Mouse (Mus musculus) gastrocnemius, adult 2 months (tissue): ENCODE results near the gene Lemd1. TPM values are rescaled to one million over a fixed set of nuclear protein-coding genes. Genes with fewer than 3 reads are reported as not detected.
A peak's percentile ranks its signal among the peaks of the same experiment; 100 is the strongest.
"Not testable (repeated sequence)": the region's sequence is repeated elsewhere in the genome, so short reads cannot be mapped to it uniquely, and the experiment has no call there.

Source experiments
- DNase-seq: peaks from one replicate; pipeline ENCODE4 v3.0.0; 2022
- H3K27ac ChIP-seq: fragments of 200-600 bp; 2 replicates; pipeline ENCODE4 v1.8.1; 2022; ENCODE audit warnings: mild to moderate bottlenecking
- H3K4me3 ChIP-seq: fragments of 200-600 bp; 2 replicates; pipeline ENCODE4 v1.8.1; 2022; ENCODE audit warnings: mild to moderate bottlenecking, moderate library complexity
- CTCF ChIP-seq: fragments of 200-600 bp; IDR thresholded peaks from 2 replicates; pipeline ENCODE4 v1.8.1; 2022; ENCODE audit warnings: antibody characterized with exemption, mild to moderate bottlenecking, moderate library complexity
- intact Hi-C: fragments of 180-260 bp; cut with DNase I; formaldehyde crosslinking; loops from one replicate; pipeline ENCODE4 v1.15.1; 2025
- total RNA-seq, 2 experiments: library from RNA; stranded (reverse); gene quantifications; 2 replicates each; pipeline ENCODE4 v1.2.3; 2021

Lemd1 gene
- total RNA-seq, 2 experiments from 2014 or later, result not detected

DNA sequence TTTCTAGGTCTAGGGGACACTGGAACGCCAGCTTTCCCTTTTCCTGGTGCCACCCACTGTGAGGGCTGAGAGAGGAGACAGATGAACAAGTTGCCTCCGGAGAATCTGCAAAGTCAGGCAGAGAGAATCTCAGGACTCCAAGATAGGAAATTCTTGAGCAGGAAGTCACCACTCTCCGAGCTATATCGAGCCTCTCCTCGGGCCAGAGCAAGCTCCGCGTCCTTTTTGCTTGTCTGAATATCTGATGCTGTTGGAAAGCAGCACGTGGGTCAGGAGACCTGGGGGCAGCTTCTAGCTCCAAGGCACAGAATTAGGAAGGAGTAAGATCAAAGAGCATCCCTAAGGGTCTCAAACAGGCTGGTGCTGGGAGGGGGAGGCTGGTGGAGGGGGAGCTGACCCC, 37.5 kb upstream of the Lemd1 start:
- no peak overlapping the region for H3K4me3 ChIP-seq
- TF ChIP-seq CTCF, result no peak
- no peak for DNase-seq
- H3K27ac ChIP-seq, result peak overlapping the region; percentile 63
- intact Hi-C loops, result loop anchor here (1.0 kb wide), 1 partner anchor 28 kb away; no protein-coding TSS in a partner anchor

DNA sequence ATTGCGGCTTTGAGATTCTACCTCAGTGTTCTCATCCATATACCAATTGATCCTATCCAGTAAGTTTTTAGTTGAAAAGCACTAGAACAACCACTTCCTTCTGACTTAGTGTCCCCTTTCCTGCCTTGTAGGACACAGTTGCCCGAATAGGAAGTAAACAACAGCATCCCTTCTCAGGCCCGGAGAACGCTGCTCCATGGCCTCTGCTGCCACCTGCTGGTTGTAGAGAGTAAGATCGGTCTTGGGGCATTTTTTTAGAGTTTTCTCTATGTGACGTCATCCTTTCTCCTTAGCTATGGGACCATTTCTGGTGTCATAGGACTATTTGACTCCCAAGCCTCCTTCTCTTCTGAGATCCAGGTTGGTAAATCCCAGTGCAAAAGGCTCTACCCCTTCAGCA, 35.5 kb upstream of the Lemd1 start:
- Histone ChIP-seq H3K4me3 (no peak overlapping the region), H3K27ac (no peak overlapping the region; the same call in 1 of the 2 replicates)
- DNase-seq, result peak; percentile 82
- peak; percentile 98 for TF ChIP-seq CTCF
- intact Hi-C loops, result loop anchor here (1.0 to 5.0 kb wide), 4 partner anchors 34 to 199 kb away; no protein-coding TSS in a partner anchor

DNA sequence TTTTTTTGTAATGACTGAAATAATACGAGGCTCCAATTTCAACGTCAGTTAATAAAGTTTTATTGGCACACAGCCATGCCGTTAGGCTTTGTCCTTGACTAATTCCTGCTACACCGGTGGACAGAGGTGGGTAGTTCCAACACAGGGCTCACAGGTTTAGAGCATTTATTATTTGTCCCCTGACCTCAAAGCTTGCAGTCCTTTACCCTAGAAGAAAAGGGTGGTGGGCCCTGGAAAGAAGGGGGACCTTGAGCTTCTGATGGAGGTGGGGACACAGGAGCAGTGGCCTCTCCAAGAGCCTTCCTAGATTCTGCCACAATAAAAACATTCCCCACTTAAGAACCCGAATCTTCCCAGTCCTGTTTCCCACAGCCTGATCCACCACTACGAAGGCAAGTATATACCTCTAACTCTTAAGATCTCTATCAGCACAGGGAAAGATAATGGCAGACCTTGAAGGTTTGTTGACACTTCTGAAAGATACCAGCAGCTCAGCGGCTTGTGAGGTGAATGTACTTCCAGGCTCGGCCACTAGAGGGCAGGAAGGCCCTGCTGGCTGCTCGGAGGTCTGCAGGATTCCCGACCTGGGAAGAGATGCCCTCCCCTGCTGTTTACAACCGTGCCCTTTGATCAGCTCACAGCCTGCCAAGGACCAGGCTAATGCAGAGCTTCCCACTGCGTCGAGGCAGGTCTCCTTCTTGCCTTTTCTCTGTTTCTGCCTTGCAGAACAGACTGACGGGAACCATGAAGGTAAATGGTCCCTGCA, 34.0 kb upstream of the Lemd1 start:
- Histone ChIP-seq H3K4me3 (no peak overlapping the region), H3K27ac (peak overlapping the region; percentile 20; the same call in 1 of the 2 replicates)
- DNase-seq, result peak; percentile 90
- peak; percentile 99; the same call in 1 of the 2 replicates for TF ChIP-seq CTCF
- intact Hi-C loops, result loop anchor here (1.0 to 5.0 kb wide), 4 partner anchors 54 to 198 kb away; no protein-coding TSS in a partner anchor

DNA sequence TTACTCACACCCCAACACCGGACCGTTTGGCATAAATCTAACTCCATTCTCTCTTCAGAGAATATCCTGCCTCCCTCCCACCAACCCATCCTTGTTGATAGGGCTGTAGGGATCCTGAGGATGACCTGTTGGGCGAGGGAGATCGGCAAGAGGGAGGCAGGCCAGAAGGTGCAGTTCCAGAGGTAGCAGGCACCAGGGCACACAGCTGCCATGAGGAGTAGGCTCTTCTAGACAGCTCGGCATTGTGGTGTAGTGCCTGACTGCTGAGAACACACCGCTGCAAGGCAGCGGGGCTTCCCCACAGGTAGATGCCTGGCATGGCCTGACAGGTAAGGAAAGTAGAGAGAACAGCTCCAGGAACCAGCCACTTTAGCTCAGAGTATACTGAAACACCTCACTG, 33.4 kb upstream of the Lemd1 start:
- H3K4me3 ChIP-seq, result no peak overlapping the region
- no peak for TF ChIP-seq CTCF
- intact Hi-C loops, result loop anchor here (1.0 to 5.0 kb wide), 5 partner anchors 53 to 197 kb away; no protein-coding TSS in a partner anchor
- peak overlapping the region; percentile 20; the same call in 1 of the 2 replicates for H3K27ac ChIP-seq
- no peak for DNase-seq

DNA sequence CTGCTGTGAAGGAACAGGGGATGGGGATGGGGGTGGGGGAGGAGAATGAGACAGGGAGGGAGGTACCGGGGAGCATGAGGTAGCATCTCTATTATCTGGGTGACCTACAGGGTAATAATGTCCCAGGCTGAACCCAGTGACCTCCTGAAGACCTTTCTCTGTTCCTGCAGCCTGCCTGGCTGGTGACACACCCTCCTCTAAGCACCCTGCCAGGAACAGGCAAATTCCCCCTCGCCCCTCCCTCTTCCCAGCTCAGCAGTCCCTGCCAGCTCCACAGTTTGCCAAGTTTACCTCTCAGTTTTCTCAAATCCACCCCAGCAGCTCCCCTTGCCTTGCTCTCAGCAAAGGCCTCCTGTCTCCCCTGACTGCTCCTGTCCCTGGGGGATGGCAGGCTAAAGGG, 32.5 kb upstream of the Lemd1 start:
- Histone ChIP-seq H3K27ac (no peak overlapping the region), H3K4me3 (no peak overlapping the region)
- TF ChIP-seq CTCF, result no peak
- peak; percentile 78 for DNase-seq
- intact Hi-C loops, result loop anchor here (2.0 to 5.0 kb wide), 2 partner anchors 148 to 176 kb away; no protein-coding TSS in a partner anchor

DNA sequence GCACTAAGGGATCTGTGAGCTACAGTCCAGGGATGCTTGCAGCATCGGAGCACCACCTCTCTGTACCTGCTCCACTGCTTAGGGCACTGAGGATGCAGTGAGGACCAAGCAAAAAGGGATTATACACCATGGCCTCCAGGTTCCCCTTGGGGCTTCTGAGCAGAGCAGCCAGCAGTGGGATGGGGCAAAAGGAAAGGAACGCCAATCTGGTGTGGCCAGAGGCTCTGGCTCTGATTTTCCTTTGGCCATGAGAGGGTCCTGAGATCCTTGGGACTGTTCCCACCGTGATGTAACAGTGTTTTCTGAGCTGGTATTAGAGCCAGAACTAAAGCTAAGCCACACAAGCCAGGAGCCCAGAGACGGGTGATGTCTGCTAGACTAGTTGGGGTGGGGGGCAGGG, 31.6 kb upstream of the Lemd1 start:
- no peak for TF ChIP-seq CTCF
- no peak overlapping the region for H3K4me3 ChIP-seq
- no peak for DNase-seq
- no peak overlapping the region for H3K27ac ChIP-seq
- intact Hi-C loops, result loop anchor here (2.0 to 5.0 kb wide), 2 partner anchors 147 to 177 kb away; no protein-coding TSS in a partner anchor

DNA sequence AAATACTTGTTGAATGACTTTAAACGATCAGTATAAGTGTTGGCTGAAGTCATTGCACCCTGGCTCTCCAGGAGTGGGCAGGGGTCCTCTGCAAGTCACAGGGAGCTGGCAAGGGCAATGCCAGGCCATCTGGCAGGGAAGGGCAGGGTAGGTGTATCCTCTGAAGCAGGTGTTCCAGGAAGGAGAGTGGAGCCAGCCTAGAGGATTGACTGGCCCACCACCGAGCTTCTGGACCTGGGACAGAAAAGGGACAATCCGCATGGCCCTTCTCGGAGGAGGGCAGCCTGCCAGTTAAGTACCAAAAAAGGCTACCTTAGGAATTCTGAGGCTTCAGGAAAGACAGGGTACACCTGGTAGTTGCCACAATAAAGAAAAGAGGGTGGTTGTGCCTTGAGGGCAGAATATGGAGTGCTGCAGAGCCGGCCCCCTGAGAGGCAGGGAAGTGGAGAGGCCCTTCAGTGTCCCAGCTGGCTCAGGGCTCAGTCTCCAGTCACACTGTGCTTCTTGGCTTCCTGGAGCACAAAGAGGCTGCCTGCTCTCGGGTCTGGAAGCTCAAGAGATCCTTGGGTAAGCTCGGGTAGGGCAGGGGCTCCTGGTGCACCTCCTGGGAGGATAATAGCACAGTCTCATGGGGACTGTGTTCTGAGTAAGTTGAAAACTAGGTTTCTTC, 29.9 kb upstream of the Lemd1 start:
- TF ChIP-seq CTCF, result no peak
- intact Hi-C loops, result no loop called here
- no peak overlapping the region for H3K4me3 ChIP-seq

DNA sequence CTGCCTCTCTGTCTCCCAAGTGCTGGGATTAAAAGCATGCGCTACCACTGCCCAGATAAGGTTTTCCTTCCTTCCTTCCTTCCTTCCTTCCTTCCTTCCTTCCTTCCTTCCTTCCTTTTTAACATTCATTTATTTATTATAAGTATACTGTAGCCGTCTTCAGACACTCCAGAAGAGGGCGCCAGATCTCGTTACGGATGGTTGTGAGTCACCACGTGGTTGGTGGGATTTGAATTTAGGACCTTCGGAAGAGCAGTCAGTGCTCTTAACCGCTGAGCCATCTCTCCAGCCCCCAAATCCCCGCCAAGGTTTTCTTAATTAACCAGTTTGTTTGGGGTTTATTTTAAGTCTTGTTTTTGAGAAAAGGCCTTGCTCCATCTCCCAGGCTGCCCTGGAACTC, 28.6 kb upstream of the Lemd1 start:
- H3K4me3 ChIP-seq, DNase-seq, intact Hi-C loops, H3K27ac ChIP-seq: not testable (repeated sequence)
- TF ChIP-seq CTCF, result peak; percentile 13; the same call in 1 of the 2 replicates

More for the DNA sequence above, 29.9 kb upstream of the Lemd1 start:
- no peak overlapping the region for H3K27ac ChIP-seq
- DNase-seq, result no peak

DNA sequence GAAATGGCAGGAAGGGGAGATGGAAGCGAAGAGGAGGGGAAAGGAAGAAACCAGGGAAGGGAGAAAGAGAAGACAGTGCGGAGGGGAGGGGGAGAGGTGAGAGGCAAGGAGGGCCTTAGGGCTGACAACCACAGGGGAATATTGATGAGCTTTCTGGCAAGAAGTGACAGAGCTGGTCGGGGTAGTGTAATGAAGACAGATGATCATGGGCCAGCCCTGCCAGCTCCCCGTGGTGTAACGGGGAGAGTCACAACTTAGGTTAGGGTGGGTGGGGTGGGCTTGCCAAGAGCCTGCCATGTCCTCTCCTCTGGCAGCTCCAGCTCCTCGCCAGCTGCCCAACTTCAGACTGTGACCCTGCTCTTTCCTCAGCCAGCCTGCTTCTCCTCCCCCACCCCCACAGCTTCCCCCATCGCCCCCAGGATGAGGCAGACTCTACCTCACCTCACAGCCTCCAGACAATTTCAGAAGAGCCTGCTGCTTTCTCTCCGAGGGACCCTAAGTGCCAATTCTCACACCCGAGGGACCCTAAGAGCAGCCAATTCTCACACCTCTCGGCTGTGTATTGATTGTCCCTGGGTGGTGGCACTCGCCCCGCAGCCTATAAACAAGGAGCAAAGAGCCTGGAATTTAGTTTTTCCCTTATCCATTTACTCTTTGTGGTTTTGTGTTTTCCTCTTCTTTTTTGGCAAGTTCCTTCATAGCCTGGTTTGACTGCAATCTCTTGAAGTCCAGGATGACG, 26.3 kb upstream of the Lemd1 start:
- intact Hi-C loops, result loop anchor here (2.0 kb wide), 1 partner anchor 46 kb away; no protein-coding TSS in a partner anchor
- Histone ChIP-seq H3K4me3 (no peak overlapping the region), H3K27ac (no peak overlapping the region)
- DNase-seq, result no peak
- TF ChIP-seq CTCF, result no peak

DNA sequence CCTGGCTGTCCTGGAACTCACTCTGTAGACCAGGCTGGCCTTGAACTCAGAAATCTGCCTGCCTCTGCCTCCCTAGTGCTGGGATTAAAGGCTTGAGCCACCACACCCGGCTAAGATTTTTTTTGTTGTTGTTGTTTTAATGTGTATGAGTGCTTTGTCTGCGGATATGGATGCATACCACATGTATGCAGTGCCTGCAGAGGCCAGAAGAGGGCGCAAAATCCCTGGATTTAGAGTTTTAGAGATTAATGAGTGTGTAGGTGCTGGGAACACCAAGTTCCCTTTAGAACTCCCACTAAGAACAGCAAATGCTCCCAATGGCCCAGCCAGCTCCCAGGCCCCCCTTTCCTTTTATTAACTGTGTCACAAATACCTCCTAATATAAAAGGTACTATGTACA, 25.4 kb upstream of the Lemd1 start:
- peak; percentile 65 for TF ChIP-seq CTCF
- Histone ChIP-seq H3K4me3 (no peak overlapping the region), H3K27ac (no peak overlapping the region)
- intact Hi-C loops, result loop anchor here (2.0 kb wide), 1 partner anchor 45 kb away; no protein-coding TSS in a partner anchor
- no peak for DNase-seq

DNA sequence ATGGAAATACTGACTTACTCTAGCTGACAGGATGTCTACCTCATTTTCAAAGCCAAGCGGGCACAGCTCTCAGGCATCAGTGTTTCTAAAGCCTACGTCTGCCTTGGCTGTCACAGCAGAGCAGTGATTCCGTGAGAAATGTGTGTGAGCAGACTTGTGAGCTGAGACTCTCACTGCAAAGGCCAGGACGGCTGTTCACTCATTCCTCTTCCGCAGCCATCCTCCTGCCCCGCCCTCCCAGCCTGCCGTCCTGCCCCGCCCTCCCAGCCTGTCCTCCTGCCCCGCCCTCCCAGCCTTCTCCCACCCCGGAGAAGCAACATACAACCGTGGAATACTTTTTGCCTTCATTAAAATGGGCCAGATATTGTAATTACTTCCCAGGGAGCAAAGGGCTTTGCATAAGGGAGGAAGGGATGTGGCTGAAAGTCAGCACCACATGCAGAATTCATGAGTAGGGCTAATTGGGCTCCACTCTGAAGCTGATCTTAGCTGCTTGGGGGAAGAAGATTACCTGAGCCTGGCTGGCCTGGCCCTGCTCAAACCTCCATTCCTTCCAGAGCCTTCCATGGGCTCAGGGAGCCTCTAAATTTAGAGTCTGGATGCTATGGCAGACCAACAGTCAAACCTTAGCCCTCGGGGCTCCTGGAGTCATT, 23.0 kb upstream of the Lemd1 start:
- DNase-seq, result no peak
- Histone ChIP-seq H3K27ac (no peak overlapping the region), H3K4me3 (peak overlapping the region; percentile 35)
- intact Hi-C loops, result no loop called here
- no peak for TF ChIP-seq CTCF

DNA sequence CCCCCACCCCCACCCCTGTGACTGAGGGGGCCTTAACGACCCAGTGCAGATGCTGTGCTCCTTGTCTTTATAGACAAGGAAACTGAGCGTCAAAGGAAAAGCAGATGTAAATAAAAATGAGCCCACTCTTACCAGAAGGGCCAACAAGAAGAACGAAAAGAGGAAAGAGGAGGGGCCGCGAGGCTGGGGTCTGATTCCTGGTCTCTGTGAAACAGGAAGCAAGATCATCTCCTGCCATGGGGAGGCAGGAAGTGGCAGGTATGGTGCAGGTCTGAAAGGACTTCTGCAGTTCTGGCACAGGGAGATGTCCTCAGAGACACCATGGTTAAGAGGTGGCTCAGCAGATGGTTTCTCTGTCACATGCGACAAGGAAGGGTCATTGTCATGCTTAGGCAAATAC, 20.5 kb upstream of the Lemd1 start:
- no peak for DNase-seq
- Histone ChIP-seq H3K4me3 (no peak overlapping the region), H3K27ac (no peak overlapping the region)
- TF ChIP-seq CTCF, result no peak
- intact Hi-C loops, result no loop called here
